Mouse (Mus musculus) myocyte (in vitro differentiated cells): ENCODE results near the gene Amy1.

Experiments used
- E2F4 ChIP-seq: IDR thresholded peaks from one replicate; pipeline ENCODE4 v1.6.1; 2011; ENCODE audit warnings: mild to moderate bottlenecking, control low read depth, moderate library complexity; ENCODE audit not compliant: insufficient read depth
- MAX ChIP-seq: IDR thresholded peaks from one replicate; pipeline ENCODE4 v1.6.1; 2011; ENCODE audit warnings: low read depth, mild to moderate bottlenecking, control low read depth
- MYOD1 ChIP-seq, 3 experiments: IDR thresholded peaks; one replicate each; pipeline ENCODE4 v1.6.1; 2011; ENCODE audit warnings: control low read depth in 2 of 3, low read depth in 2 of 3, mild to moderate bottlenecking in 2 of 3, moderate library complexity in 1 of 3; ENCODE audit not compliant: insufficient read length in 2 of 3, control insufficient read depth in 1 of 3
- POLR2A ChIP-seq: IDR thresholded peaks from one replicate; pipeline ENCODE4 v1.6.1; 2011; ENCODE audit warnings: low read depth, mild to moderate bottlenecking, control low read depth, moderate library complexity; ENCODE audit not compliant: insufficient read length
- TCF12 ChIP-seq: IDR thresholded peaks from one replicate; pipeline ENCODE4 v1.6.1; 2011; ENCODE audit warnings: mild to moderate bottlenecking, control low read depth; ENCODE audit not compliant: poor library complexity, insufficient read depth, severe bottlenecking

DNA sequence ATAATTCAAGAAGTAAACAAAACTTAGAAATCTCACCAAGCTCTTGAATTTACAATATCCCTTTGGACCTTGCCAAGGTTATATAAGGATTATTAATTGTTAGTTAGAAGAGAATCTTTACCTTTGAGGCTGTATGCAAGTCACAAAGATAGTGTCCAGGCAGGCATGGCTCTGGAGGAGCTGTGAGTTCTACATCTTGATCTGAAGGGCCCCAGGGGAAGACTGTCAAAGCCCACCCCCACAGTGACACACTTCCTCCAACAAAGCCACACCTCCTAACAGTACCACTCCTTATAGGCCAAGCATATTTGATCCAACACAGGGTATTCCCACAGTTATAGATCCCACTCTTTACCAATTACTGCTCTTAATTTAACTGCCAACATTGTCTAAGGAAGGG lies 27.7 kb upstream of the Amy1 start:
- TF ChIP-seq MYOD1 (IDR thresholded peaks at IDR 0.05; ENCODE audit: control insufficient read depth in 1 of 3, insufficient read length in 2 of 3, low read depth in 2 of 3): no peak
- TF ChIP-seq TCF12: no peak
- no peak for TF ChIP-seq POLR2A
- no peak for TF ChIP-seq MAX
- no peak for TF ChIP-seq E2F4
